Mouse (Mus musculus) megakaryocyte-erythroid progenitor cell, adult 5-6 weeks (primary cell): ENCODE measurements at regions not wholly inside any gene's neighbourhood (a gene's known extent, or its start where the extent isn't known, plus 50 kb on each side); places are given as distances from the start of the nearest gene placed in this dataset.

Experiments
- ATAC-seq: replicated peaks from 2 replicates; pipeline ENCODE4 v1.8.0; 2016; ENCODE audit warnings: mild to moderate bottlenecking, inconsistent platforms; ENCODE audit not compliant: severe bottlenecking, poor library complexity, low FRiP score, low TSS enrichment

- ATAC-seq = peak; percentile 43; the same call in 1 of the 2 replicates
Observed at GRCm38 (mm10) chr3:143156733-143157524, 275.1 kb upstream of the Pkn2 start.

GRCm38 (mm10) chr3:143156174-143156573 lies 274.4 kb upstream of the Pkn2 start:
- no peak for ATAC-seq

- no peak for ATAC-seq
Observed at GRCm38 (mm10) chr3:143155556-143155955, 273.8 kb upstream of the Pkn2 start.

- no peak for ATAC-seq
Observed at GRCm38 (mm10) chr3:143147471-143147870, 265.7 kb upstream of the Pkn2 start.

- ATAC-seq = no peak
Observed at GRCm38 (mm10) chr3:143138952-143139351, 257.1 kb upstream of the Pkn2 start.

- no peak for ATAC-seq
Observed at GRCm38 (mm10) chr3:143134528-143134927, 252.7 kb upstream of the Pkn2 start.

- ATAC-seq = no peak
Observed at GRCm38 (mm10) chr3:143107733-143108291, 226.0 kb upstream of the Pkn2 start.

GRCm38 (mm10) chr3:143104734-143105133 lies 222.9 kb upstream of the Pkn2 start:
- ATAC-seq = no peak

- ATAC-seq = peak; percentile 45
Observed at GRCm38 (mm10) chr3:143103333-143103732, 221.5 kb upstream of the Pkn2 start.

- peak; percentile 62 for ATAC-seq
Observed at GRCm38 (mm10) chr3:143100810-143101645, 219.2 kb upstream of the Pkn2 start.

- ATAC-seq = no peak
Observed at GRCm38 (mm10) chr3:143100203-143100602, 218.4 kb upstream of the Pkn2 start.

GRCm38 (mm10) chr3:143092206-143092605 lies 210.4 kb upstream of the Pkn2 start:
- ATAC-seq = no peak

- ATAC-seq = peak; percentile 98
Observed at GRCm38 (mm10) chr3:143090886-143091285, 209.1 kb upstream of the Pkn2 start.

GRCm38 (mm10) chr3:143090316-143090715 lies 208.5 kb upstream of the Pkn2 start:
- no peak for ATAC-seq

GRCm38 (mm10) chr3:143087786-143088185 lies 206.0 kb upstream of the Pkn2 start:
- ATAC-seq = no peak

- ATAC-seq = no peak
Observed at GRCm38 (mm10) chr3:143078310-143078709, 196.5 kb upstream of the Pkn2 start.

GRCm38 (mm10) chr3:143071839-143072373 lies 190.1 kb upstream of the Pkn2 start:
- no peak for ATAC-seq

GRCm38 (mm10) chr3:143054858-143055257 lies 173.1 kb upstream of the Pkn2 start:
- ATAC-seq = no peak

GRCm38 (mm10) chr3:143053286-143053993 lies 171.6 kb upstream of the Pkn2 start:
- peak; percentile 51; the same call in 1 of the 2 replicates for ATAC-seq
